Mouse (Mus musculus): Measurements from ENCODE around the gene Hdac7. TPM values are rescaled to one million over a fixed set of nuclear protein-coding genes. Genes with fewer than 3 reads are reported as not detected.
A peak's percentile ranks its signal among the peaks of the same experiment; 100 is the strongest.

Hdac7 gene
- polyA plus RNA-seq, 2 experiments, result 4.7 to 8.6 TPM

DNA sequence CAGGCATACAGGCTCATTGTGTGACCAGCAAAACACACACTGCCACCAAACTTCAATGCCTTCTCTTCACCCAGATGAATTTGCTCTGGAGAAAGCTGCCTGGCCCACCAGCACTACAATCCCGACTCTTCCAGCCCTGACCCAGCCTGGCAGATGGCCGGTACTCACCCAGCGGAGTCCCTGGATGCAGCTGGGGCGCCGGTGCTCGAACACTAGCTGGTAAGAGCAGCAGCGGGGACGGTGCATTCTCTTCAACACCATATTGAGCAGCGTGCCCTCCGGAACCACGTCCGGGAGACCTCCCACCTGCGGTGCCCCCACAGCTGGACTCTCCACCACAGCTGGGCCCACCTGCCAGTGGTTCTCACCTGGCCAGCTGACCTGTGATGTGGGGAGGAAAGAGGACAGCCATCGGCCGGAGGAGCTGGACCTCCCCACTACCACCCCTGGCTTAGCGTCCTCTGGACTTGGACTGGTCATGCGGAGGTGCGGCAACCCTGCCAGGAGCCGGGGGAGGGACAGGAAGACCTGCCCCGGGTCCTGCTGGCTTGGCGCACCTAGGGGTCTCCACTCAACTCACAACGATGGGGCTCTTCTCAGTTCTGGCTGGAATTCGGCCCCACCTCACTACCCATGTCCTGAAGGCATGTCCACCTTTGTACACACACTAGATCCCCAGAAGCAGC, 77.6 kb downstream of the Hdac7 start:
- WGBS (ENCODE audit: insufficient replicate concordance), result 10% methylated on average over 23 of the region's 23 CpGs
- H3K4me1 ChIP-seq (replicated peaks; ENCODE audit: control insufficient read depth in 2 of 2, insufficient read depth in 2 of 2, low read length in 1 of 2), result no peaks in the 10 kb centered on the region
- H3K27ac ChIP-seq, result no peak overlapping the region
- H3K9ac ChIP-seq (replicated peaks), result no peak overlapping the region
- TF ChIP-seq CTCF (IDR thresholded peaks at IDR 0.05; ENCODE audit: low read depth), result no peak
- TF ChIP-seq EP300 (IDR thresholded peaks at IDR 0.05; ENCODE audit: low read depth), result no peak
- H3K27me3 ChIP-seq (ENCODE audit: control insufficient read depth, insufficient read depth, low read length), result peaks cover 37% of the 10 kb centered on the region
- H3K4me2 ChIP-seq (ENCODE audit: low read depth), result peak overlapping the region; percentile 66; the same call in 1 of the 2 replicates
- peak overlapping the region; percentile 28 to 30; a peak in 3 of 4 replicates for H3K4me3 ChIP-seq (ENCODE audit: insufficient read depth in 1 of 2, low read depth in 2 of 2, low read length in 2 of 2)
- DNase-seq (ENCODE audit: low read depth in 3 of 3, low spot score in 3 of 3), result no peak
- no peak for ATAC-seq (ENCODE audit: insufficient read depth)
- H3K36me3 ChIP-seq (replicated peaks; ENCODE audit: control insufficient read depth, insufficient read depth, low read depth), result no peaks in the 10 kb centered on the region
- no peaks in the 10 kb centered on the region for H3K9me3 ChIP-seq (ENCODE audit: control insufficient read depth, low read length)

- Histone ChIP-seq H3K4me3 (ENCODE audit: insufficient read depth in 1 of 2, low read depth in 2 of 2, low read length in 2 of 2) (no peak overlapping the region), H3K4me2 (ENCODE audit: low read depth) (no peak overlapping the region), H3K36me3 (replicated peaks; ENCODE audit: control insufficient read depth, insufficient read depth, low read depth) (no peaks in the 10 kb centered on the region), H3K4me1 (replicated peaks; ENCODE audit: control insufficient read depth in 2 of 2, insufficient read depth in 2 of 2, low read length in 1 of 2) (no peaks in the 10 kb centered on the region), H3K27me3 (ENCODE audit: control insufficient read depth, insufficient read depth, low read length) (peaks cover 37% of the 10 kb centered on the region), H3K9ac (replicated peaks) (no peak overlapping the region), H3K27ac (no peak overlapping the region), H3K9me3 (ENCODE audit: control insufficient read depth, low read length) (no peaks in the 10 kb centered on the region)
- 29% methylated on average over 8 of the region's 8 CpGs for WGBS (ENCODE audit: insufficient replicate concordance)
- DNase-seq (ENCODE audit: low read depth in 3 of 3, low spot score in 3 of 3), result no peak
- TF ChIP-seq CTCF (IDR thresholded peaks at IDR 0.05; ENCODE audit: low read depth), result no peak
- TF ChIP-seq EP300 (IDR thresholded peaks at IDR 0.05; ENCODE audit: low read depth), result no peak
- ATAC-seq (ENCODE audit: insufficient read depth), result no peak
Measured at GRCm38 (mm10) chr15:97766194-97766593, 78.1 kb downstream of the Hdac7 start.

- peaks cover 37% of the 10 kb centered on the region for H3K27me3 ChIP-seq (ENCODE audit: control insufficient read depth, insufficient read depth, low read length)
- no peak overlapping the region for H3K27ac ChIP-seq
- no peaks in the 10 kb centered on the region for H3K4me1 ChIP-seq (replicated peaks; ENCODE audit: control insufficient read depth in 2 of 2, insufficient read depth in 2 of 2, low read length in 1 of 2)
- H3K4me2 ChIP-seq (ENCODE audit: low read depth), result no peak overlapping the region
- TF ChIP-seq EP300 (IDR thresholded peaks at IDR 0.05; ENCODE audit: low read depth) (no peak), CTCF (IDR thresholded peaks at IDR 0.05; ENCODE audit: low read depth) (no peak)
- H3K9ac ChIP-seq (replicated peaks), result no peak overlapping the region
- WGBS (ENCODE audit: insufficient replicate concordance), result 34% methylated on average over 13 of the region's 13 CpGs
- no peaks in the 10 kb centered on the region for H3K9me3 ChIP-seq (ENCODE audit: control insufficient read depth, low read length)
- H3K36me3 ChIP-seq (replicated peaks; ENCODE audit: control insufficient read depth, insufficient read depth, low read depth), result no peaks in the 10 kb centered on the region
- H3K4me3 ChIP-seq (ENCODE audit: insufficient read depth in 1 of 2, low read depth in 2 of 2, low read length in 2 of 2), result no peak overlapping the region
- ATAC-seq (ENCODE audit: insufficient read depth), result no peak
- no peak for DNase-seq (ENCODE audit: low read depth in 3 of 3, low spot score in 3 of 3)
Measured at GRCm38 (mm10) chr15:97765090-97765794, 79.1 kb downstream of the Hdac7 start.

DNA sequence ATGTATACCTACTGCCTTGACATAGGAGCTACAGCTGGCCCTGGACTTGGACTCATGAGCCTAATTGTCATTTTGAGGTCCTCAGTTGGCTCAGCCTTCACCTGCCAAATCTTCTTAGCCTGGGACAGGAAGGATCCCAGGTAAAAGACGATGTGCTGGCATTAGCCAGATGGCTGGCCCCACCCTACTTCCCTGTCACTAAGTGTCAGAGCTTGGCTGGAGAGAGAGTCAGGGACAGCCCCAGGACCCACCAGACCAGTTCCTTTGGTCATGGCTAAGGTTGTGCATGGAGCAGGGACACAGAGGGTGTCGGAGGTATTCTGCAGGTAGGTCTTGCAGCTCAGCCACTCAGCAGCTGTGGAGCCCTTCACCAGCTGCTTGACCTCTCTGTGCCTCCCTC, 79.8 kb downstream of the Hdac7 start:
- H3K36me3 ChIP-seq (replicated peaks; ENCODE audit: control insufficient read depth, insufficient read depth, low read depth), result no peaks in the 10 kb centered on the region
- no peak overlapping the region for H3K4me3 ChIP-seq (ENCODE audit: insufficient read depth in 1 of 2, low read depth in 2 of 2, low read length in 2 of 2)
- WGBS (ENCODE audit: insufficient replicate concordance), result 67% methylated on average over 2 of the region's 2 CpGs
- TF ChIP-seq EP300 (IDR thresholded peaks at IDR 0.05; ENCODE audit: low read depth) (no peak), CTCF (IDR thresholded peaks at IDR 0.05; ENCODE audit: low read depth) (no peak)
- H3K27ac ChIP-seq, result no peak overlapping the region
- peaks cover 30% of the 10 kb centered on the region for H3K27me3 ChIP-seq (ENCODE audit: control insufficient read depth, insufficient read depth, low read length)
- DNase-seq (ENCODE audit: low read depth in 3 of 3, low spot score in 3 of 3) (no peak), ATAC-seq (ENCODE audit: insufficient read depth) (no peak)
- no peaks in the 10 kb centered on the region for H3K9me3 ChIP-seq (ENCODE audit: control insufficient read depth, low read length)
- no peaks in the 10 kb centered on the region for H3K4me1 ChIP-seq (replicated peaks; ENCODE audit: control insufficient read depth in 2 of 2, insufficient read depth in 2 of 2, low read length in 1 of 2)
- no peak overlapping the region for H3K9ac ChIP-seq (replicated peaks)
- H3K4me2 ChIP-seq (ENCODE audit: low read depth), result no peak overlapping the region

- TF ChIP-seq EP300 (IDR thresholded peaks at IDR 0.05; ENCODE audit: low read depth) (no peak), CTCF (IDR thresholded peaks at IDR 0.05; ENCODE audit: low read depth) (no peak)
- WGBS (ENCODE audit: insufficient replicate concordance), result 52% methylated on average over 9 of the region's 9 CpGs
- no peaks in the 10 kb centered on the region for H3K36me3 ChIP-seq (replicated peaks; ENCODE audit: control insufficient read depth, insufficient read depth, low read depth)
- no peak overlapping the region for H3K9ac ChIP-seq (replicated peaks)
- H3K4me2 ChIP-seq (ENCODE audit: low read depth), result no peak overlapping the region
- DNase-seq (ENCODE audit: low read depth in 3 of 3, low spot score in 3 of 3) (no peak), ATAC-seq (ENCODE audit: insufficient read depth) (no peak)
- no peaks in the 10 kb centered on the region for H3K4me1 ChIP-seq (replicated peaks; ENCODE audit: control insufficient read depth in 2 of 2, insufficient read depth in 2 of 2, low read length in 1 of 2)
- no peaks in the 10 kb centered on the region for H3K9me3 ChIP-seq (ENCODE audit: control insufficient read depth, low read length)
- H3K27me3 ChIP-seq (ENCODE audit: control insufficient read depth, insufficient read depth, low read length), result peaks cover 28% of the 10 kb centered on the region
- H3K27ac ChIP-seq, result no peak overlapping the region
- no peak overlapping the region for H3K4me3 ChIP-seq (ENCODE audit: insufficient read depth in 1 of 2, low read depth in 2 of 2, low read length in 2 of 2)
Measured at GRCm38 (mm10) chr15:97763256-97764049, 80.8 kb downstream of the Hdac7 start.

All from liver, embryonic 14.5 days (tissue).